Mouse (Mus musculus): ENCODE data around the gene Zfp146. TPM values are rescaled to one million over a fixed set of nuclear protein-coding genes. Genes with fewer than 3 reads are reported as not detected.
A peak's percentile ranks its signal among the peaks of the same experiment; 100 is the strongest.
"Not testable (repeated sequence)": the region's sequence is repeated elsewhere in the genome, so short reads cannot be mapped to it uniquely, and the experiment has no call there.

The Zfp146 gene
- polyA plus RNA-seq, 1 experiment from 2014 or later = 10.4 TPM

DNA sequence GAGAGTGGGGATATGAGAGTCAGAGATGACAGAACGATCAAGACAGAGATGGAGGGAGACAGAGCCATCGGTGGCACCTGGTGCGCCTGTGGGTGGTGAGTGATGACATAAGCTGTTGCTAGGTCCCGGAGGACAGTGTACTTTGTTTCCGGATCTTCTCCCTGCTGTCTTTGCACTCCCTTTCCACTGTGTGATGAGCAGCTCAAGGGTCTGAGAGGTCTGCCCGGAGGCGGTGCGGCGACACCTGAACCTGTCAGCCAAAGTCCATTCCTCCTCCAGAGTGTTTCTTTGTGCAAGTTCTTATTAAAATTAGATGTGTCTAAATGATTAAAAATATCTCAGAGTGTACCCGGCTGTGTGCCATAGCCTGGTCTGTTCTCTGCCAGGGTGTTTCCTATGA is 32.7 kb downstream of the Zfp146 start:
- ATAC-seq (replicated peaks; ENCODE audit: insufficient number of reproducible peaks, low FRiP score, low TSS enrichment) = no peak
- WGBS (ENCODE audit: insufficient replicate concordance) = 83% methylated on average over 10 of the region's 10 CpGs
- Histone ChIP-seq H3K4me1 (ENCODE audit: control insufficient read depth, insufficient read depth, low read length) (no peaks in the 10 kb centered on the region), H3K36me3 (ENCODE audit: control insufficient read depth, insufficient read depth, low read length) (peaks cover 37% of the 10 kb centered on the region), H3K4me3 (ENCODE audit: low read depth, low read length) (no peak overlapping the region), H3K27me3 (ENCODE audit: control insufficient read depth, insufficient read depth, low read length) (no peaks in the 10 kb centered on the region), H3K9ac (ENCODE audit: low read depth, low read length) (no peak overlapping the region), H3K27ac (ENCODE audit: low read depth, low read length) (no peak overlapping the region), H3K4me2 (no peak overlapping the region), H3K9me3 (replicated peaks; ENCODE audit: control insufficient read depth, low read length) (peaks cover 4% of the 10 kb centered on the region; the same call in 1 of the 2 replicates)

DNA sequence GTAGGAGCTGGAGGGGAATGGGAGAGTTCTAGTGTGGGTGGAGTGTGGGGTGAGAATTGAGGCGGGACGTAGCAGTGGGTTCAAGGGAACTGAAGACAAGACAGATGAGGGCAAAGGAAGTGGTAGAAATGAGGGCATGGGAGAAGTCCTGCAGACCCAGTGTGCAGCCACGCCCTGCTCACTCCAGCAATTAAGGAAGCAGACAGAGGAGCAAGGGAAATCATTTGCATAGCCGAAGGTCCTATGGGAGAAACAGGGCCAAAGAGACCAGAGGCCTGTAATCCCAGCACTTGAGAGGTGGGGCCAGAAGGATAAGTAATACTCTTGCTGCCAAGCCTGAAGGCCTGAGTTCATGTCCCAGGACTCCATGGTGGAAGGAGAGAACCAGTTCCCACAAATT is 37.2 kb downstream of the Zfp146 start:
- WGBS (ENCODE audit: insufficient replicate concordance) = 89% methylated on average over 4 of the region's 4 CpGs

DNA sequence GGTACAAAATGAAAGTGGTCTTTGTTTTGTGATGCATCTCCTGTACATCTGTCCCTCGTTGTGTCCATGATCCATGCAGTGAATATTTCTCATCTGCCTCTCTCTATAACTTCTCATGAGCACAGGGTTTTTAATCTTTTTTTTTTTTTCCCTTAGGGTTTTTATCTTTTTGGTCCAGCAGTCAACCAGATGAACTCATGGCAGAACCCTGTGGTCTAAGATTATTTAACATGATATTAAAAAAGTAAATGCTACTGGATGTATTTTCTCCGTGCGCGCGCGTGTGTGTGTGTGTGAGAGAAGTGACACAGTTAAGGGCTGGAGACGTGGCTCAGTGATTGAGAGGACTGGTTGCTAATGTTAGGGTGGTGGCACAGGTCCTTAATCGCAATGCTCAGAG is 39.6 kb downstream of the Zfp146 start:
- Histone ChIP-seq H3K36me3 (ENCODE audit: control insufficient read depth, insufficient read depth, low read length) (peaks cover 51% of the 10 kb centered on the region), H3K9me3 (replicated peaks; ENCODE audit: control insufficient read depth, low read length) (peaks cover 4% of the 10 kb centered on the region; the same call in 1 of the 2 replicates), H3K27ac (ENCODE audit: low read depth, low read length) (no peak overlapping the region), H3K4me1 (ENCODE audit: control insufficient read depth, insufficient read depth, low read length) (no peaks in the 10 kb centered on the region), H3K27me3 (ENCODE audit: control insufficient read depth, insufficient read depth, low read length) (no peaks in the 10 kb centered on the region), H3K4me2 (no peak overlapping the region), H3K4me3 (ENCODE audit: low read depth, low read length) (no peak overlapping the region), H3K9ac (ENCODE audit: low read depth, low read length) (no peak overlapping the region)
- no peak for ATAC-seq (replicated peaks; ENCODE audit: insufficient number of reproducible peaks, low FRiP score, low TSS enrichment)
- WGBS (ENCODE audit: insufficient replicate concordance) = 95% methylated on average over 8 of the region's 8 CpGs

More for the DNA sequence above, 37.2 kb downstream of the Zfp146 start:
- no peak overlapping the region for H3K4me3 ChIP-seq (ENCODE audit: low read depth, low read length)
- no peaks in the 10 kb centered on the region for H3K4me1 ChIP-seq (ENCODE audit: control insufficient read depth, insufficient read depth, low read length)
- no peak overlapping the region for H3K9ac ChIP-seq (ENCODE audit: low read depth, low read length)
- H3K9me3 ChIP-seq (replicated peaks; ENCODE audit: control insufficient read depth, low read length) = peaks cover 4% of the 10 kb centered on the region; the same call in 1 of the 2 replicates
- no peak overlapping the region for H3K4me2 ChIP-seq
- H3K27me3 ChIP-seq (ENCODE audit: control insufficient read depth, insufficient read depth, low read length) = no peaks in the 10 kb centered on the region
- no peak overlapping the region for H3K27ac ChIP-seq (ENCODE audit: low read depth, low read length)
- H3K36me3 ChIP-seq (ENCODE audit: control insufficient read depth, insufficient read depth, low read length) = peaks cover 51% of the 10 kb centered on the region
- no peak for ATAC-seq (replicated peaks; ENCODE audit: insufficient number of reproducible peaks, low FRiP score, low TSS enrichment)

DNA sequence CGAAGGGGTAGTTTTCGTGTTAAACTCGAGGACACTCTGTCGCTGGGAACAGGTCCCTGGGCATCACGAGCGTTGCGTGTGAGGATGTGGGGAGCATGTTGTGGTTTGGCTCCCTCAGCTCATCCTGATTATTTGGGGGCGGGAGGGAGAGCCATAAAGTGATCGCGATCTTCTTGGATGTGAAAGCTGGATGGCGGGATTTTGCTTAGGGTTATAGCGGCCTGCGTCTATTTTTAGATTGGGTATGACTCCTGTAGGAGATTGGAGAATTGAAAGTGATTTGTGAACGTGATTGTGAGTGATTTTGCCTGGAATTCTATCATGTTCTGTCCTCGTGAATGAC is 47.4 kb downstream of the Zfp146 start:
- no peaks in the 10 kb centered on the region for H3K4me1 ChIP-seq (ENCODE audit: control insufficient read depth, insufficient read depth, low read length)
- no peaks in the 10 kb centered on the region for H3K27me3 ChIP-seq (ENCODE audit: control insufficient read depth, insufficient read depth, low read length)
- peak overlapping the region; percentile 81 for H3K4me2 ChIP-seq
- peaks cover 5% of the 10 kb centered on the region for H3K36me3 ChIP-seq (ENCODE audit: control insufficient read depth, insufficient read depth, low read length)
- H3K9ac ChIP-seq (ENCODE audit: low read depth, low read length) = peak overlapping the region; percentile 82
- H3K9me3 ChIP-seq (replicated peaks; ENCODE audit: control insufficient read depth, low read length) = no peaks in the 10 kb centered on the region
- no peak for ATAC-seq (replicated peaks; ENCODE audit: insufficient number of reproducible peaks, low FRiP score, low TSS enrichment)
- H3K4me3 ChIP-seq (ENCODE audit: low read depth, low read length) = peak overlapping the region; percentile 78
- peak overlapping the region; percentile 73 for H3K27ac ChIP-seq (ENCODE audit: low read depth, low read length)
- WGBS (ENCODE audit: insufficient replicate concordance) = 6% methylated on average over 15 of the region's 15 CpGs

DNA sequence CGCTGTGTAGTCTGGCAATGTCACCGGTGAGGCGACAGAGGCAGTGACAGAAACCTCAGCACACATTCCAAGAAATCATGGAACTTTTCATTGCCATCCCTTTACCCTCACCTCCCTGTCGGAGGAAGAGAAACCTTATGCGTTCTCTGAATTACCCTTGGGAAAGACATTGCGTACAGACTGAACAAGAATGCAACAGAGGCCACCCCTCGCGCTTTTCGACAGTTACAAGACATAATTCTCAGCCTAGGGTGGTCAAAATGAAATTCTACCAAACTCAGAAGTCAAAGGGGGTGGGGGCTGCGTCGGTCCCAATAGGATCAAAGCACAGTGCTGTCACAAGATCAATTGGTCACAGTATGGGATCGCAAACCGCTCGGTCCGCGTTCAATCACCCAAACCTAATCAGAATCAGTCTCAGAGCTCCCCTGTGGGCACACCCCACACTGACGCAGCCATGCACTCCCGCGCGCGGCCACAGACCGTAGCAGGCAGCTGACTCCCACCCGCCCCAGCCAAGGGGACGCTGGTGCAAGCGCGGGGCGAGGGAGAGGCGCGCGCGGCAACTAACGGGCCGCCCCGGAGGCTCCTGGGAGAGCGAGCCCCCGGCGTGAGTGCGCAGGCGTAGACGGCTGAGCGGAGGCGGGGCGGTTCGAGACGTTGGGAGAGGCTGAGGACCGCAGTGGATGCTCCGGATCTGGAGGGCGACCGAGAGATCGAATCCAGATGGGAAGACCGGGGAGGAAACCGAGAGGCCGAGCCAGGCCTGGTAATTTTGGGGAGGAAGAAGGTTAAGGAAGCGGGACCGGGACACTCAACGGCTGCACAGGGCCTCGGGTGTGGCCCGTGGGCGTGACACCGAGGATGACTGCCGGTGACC is 48.0 kb downstream of the Zfp146 start, which contains the start of gene Zfp382:
Gene Zfp382, plus strand, starts transcription at position 635 of the 880 bp plus-strand sequence.
- Histone ChIP-seq H3K9ac (ENCODE audit: low read depth, low read length) (peak within 1 kb of the TSS; percentile 82), H3K4me3 (ENCODE audit: low read depth, low read length) (peak within 1 kb of the TSS; percentile 78), H3K27ac (ENCODE audit: low read depth, low read length) (peak within 1 kb of the TSS; percentile 73), H3K9me3 (replicated peaks; ENCODE audit: control insufficient read depth, low read length) (no peaks in the 10 kb centered on the region), H3K27me3 (ENCODE audit: control insufficient read depth, insufficient read depth, low read length) (no peaks in the 10 kb centered on the region), H3K4me2 (peak within 1 kb of the TSS; percentile 81), H3K4me1 (ENCODE audit: control insufficient read depth, insufficient read depth, low read length) (no peaks in the 10 kb centered on the region), H3K36me3 (ENCODE audit: control insufficient read depth, insufficient read depth, low read length) (no peaks in the 10 kb centered on the region; the same call in 1 of the 2 replicates)
- ATAC-seq (replicated peaks; ENCODE audit: insufficient number of reproducible peaks, low FRiP score, low TSS enrichment) = peak; percentile 94
- WGBS (ENCODE audit: insufficient replicate concordance) = under 1% methylated on average over 61 of the region's 61 CpGs

DNA sequence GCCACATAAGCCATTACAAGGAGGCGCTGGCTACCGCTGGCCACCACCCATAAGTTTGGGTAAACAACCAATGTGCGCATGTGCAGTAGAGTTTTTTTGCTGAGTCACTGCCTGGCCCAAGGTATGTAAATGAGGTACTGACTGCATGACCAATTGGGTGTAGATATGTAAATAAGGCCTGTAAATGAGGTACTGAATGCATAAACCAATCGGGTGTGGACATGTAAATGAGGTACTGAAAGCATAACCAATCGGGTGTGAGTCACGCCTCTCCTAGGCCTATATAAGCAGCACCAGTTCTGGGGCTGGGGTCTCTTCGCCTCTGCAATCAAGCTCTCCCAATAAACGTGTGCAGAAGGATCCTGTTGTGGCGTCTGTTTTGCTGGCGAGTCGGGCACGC is 51.6 kb downstream of the Zfp146 start:
- H3K4me2 ChIP-seq; H3K9ac ChIP-seq (ENCODE audit: low read depth, low read length); ATAC-seq (replicated peaks; ENCODE audit: insufficient number of reproducible peaks, low FRiP score, low TSS enrichment); H3K27me3 ChIP-seq (ENCODE audit: control insufficient read depth, insufficient read depth, low read length); H3K4me1 ChIP-seq (ENCODE audit: control insufficient read depth, insufficient read depth, low read length); H3K36me3 ChIP-seq (ENCODE audit: control insufficient read depth, insufficient read depth, low read length); H3K27ac ChIP-seq (ENCODE audit: low read depth, low read length); H3K4me3 ChIP-seq (ENCODE audit: low read depth, low read length); H3K9me3 ChIP-seq (replicated peaks; ENCODE audit: control insufficient read depth, low read length): not testable (repeated sequence)
- 90% methylated on average over 12 of the region's 12 CpGs for WGBS (ENCODE audit: insufficient replicate concordance)

DNA sequence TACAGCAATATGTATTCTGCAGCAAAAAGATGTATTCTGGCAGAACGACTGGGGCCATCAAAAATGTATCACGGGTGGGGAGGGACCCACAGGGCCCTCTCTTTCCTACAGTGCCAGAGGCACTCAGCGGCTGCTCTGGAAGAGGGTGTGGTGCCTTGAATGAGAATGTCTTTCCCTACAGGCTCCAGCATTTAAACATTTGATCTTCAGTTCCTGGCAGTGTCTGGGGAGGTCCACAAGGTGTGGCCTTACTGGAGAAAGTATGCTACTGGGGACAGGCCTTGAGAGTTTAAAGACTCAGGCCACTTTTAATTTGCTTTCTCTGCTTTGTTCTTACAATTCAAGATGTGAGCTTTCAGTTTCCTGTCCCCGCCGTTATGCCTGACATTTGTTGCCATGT is 53.5 kb downstream of the Zfp146 start:
- H3K27me3 ChIP-seq (ENCODE audit: control insufficient read depth, insufficient read depth, low read length) = no peaks in the 10 kb centered on the region
- no peak overlapping the region for H3K9ac ChIP-seq (ENCODE audit: low read depth, low read length)
- no peak overlapping the region for H3K4me2 ChIP-seq
- H3K4me3 ChIP-seq (ENCODE audit: low read depth, low read length) = no peak overlapping the region
- H3K9me3 ChIP-seq (replicated peaks; ENCODE audit: control insufficient read depth, low read length) = no peaks in the 10 kb centered on the region; the same call in 1 of the 2 replicates
- no peaks in the 10 kb centered on the region; the same call in 1 of the 2 replicates for H3K36me3 ChIP-seq (ENCODE audit: control insufficient read depth, insufficient read depth, low read length)
- no peak overlapping the region for H3K27ac ChIP-seq (ENCODE audit: low read depth, low read length)
- peaks cover 6% of the 10 kb centered on the region; the same call in 1 of the 2 replicates for H3K4me1 ChIP-seq (ENCODE audit: control insufficient read depth, insufficient read depth, low read length)
- no peak for ATAC-seq (replicated peaks; ENCODE audit: insufficient number of reproducible peaks, low FRiP score, low TSS enrichment)
- WGBS (ENCODE audit: insufficient replicate concordance) = 88% methylated on average over 5 of the region's 5 CpGs

Measured in heart, embryonic 11.5 days (tissue).